Mouse (Mus musculus) kidney, postnatal 0 days (tissue): Measurements from ENCODE around the gene Adal. TPM values are rescaled to one million over a fixed set of nuclear protein-coding genes. Genes with fewer than 3 reads are reported as not detected.

ENCODE experiments used
- ATAC-seq: fragments of 200-750 bp; cut with Nextera tagmentation; replicated peaks from 2 replicates; pipeline ENCODE4 v1.8.0; 2017; ENCODE audit warnings: low read depth, moderate number of reproducible peaks, moderate TSS enrichment, moderate library complexity; ENCODE audit not compliant: low FRiP score
- DNase-seq: peaks from one replicate; pipeline ENCODE4 v3.0.0-alpha.2; 2016; ENCODE audit warnings: low spot score
- H3K27ac ChIP-seq: fragments of 300-500 bp; sonication (generic); 2 replicates; pipeline ENCODE4 v1.5.1; 2014; ENCODE audit warnings: mild to moderate bottlenecking
- H3K27me3 ChIP-seq: fragments of 300-500 bp; sonication (generic); 2 replicates; pipeline ENCODE4 v1.6.1; 2014; ENCODE audit warnings: low read length, mixed read lengths; ENCODE audit not compliant: insufficient read depth
- H3K36me3 ChIP-seq: fragments of 300-500 bp; sonication (generic); 2 replicates; pipeline ENCODE4 v1.6.1; 2014; ENCODE audit warnings: low read length, mixed read lengths; ENCODE audit not compliant: insufficient read depth
- H3K4me1 ChIP-seq: fragments of 300-500 bp; sonication (generic); replicated peaks from 2 replicates; pipeline ENCODE4 v1.6.1; 2014; ENCODE audit warnings: antibody characterized with exemption, low read length, mixed read lengths; ENCODE audit not compliant: insufficient read depth
- H3K4me2 ChIP-seq: fragments of 300-500 bp; sonication (generic); 2 replicates; pipeline ENCODE4 v1.6.1; 2014; ENCODE audit warnings: mild to moderate bottlenecking, low read length, moderate library complexity, mixed read lengths
- H3K4me3 ChIP-seq: fragments of 300-500 bp; sonication (generic); replicated peaks from 2 replicates; pipeline ENCODE4 v1.5.1; 2014; ENCODE audit warnings: low read depth, low read length
- H3K9ac ChIP-seq: fragments of 300-500 bp; sonication (generic); 2 replicates; pipeline ENCODE4 v1.6.1; 2014; ENCODE audit warnings: low read depth, low read length
- H3K9me3 ChIP-seq: fragments of 300-500 bp; sonication (generic); replicated peaks from 2 replicates; pipeline ENCODE4 v1.6.1; 2016; ENCODE audit warnings: low read length, inconsistent platforms, mixed read lengths
- CTCF ChIP-seq: IDR thresholded peaks from 2 replicates; pipeline ENCODE4 v1.5.1; 2016; ENCODE audit warnings: antibody characterized with exemption, low read depth, mild to moderate bottlenecking, moderate library complexity
- WGBS: fragments of 180-500 bp; shearing (Covaris S2); extraction: QIAGEN DNeasy Blood & Tissue Kit; methylation state at CpG from one replicate; pipeline ENCODE4 v1.1.7; 2014; 5-methylcytosine and 5-hydroxymethylcytosine counted together
- polyA plus RNA-seq: library from polyadenylated mRNA; unstranded; fragments of >200 nt; fragmentation: Nextera tagmentation; extraction: Ambion mirVana; gene quantifications from 2 replicates; pipeline ENCODE4 v1.2.1, GENCODE M21; 2015

The Adal gene
- polyA plus RNA-seq, 1 experiment from 2014 or later = 21.1 TPM

- H3K4me3 ChIP-seq = no peak overlapping the region
- 58% methylated on average over 1 of the region's 1 CpGs for WGBS
- no peak overlapping the region for H3K9ac ChIP-seq
- H3K27me3 ChIP-seq = no peaks in the 10 kb centered on the region
- H3K4me2 ChIP-seq = no peak overlapping the region
- no peak overlapping the region for H3K27ac ChIP-seq
- no peak for TF ChIP-seq CTCF
- no peak for ATAC-seq
- no peak for DNase-seq
- no peaks in the 10 kb centered on the region for H3K9me3 ChIP-seq
- no peaks in the 10 kb centered on the region for H3K4me1 ChIP-seq
- H3K36me3 ChIP-seq = no peaks in the 10 kb centered on the region
Observed at GRCm38 (mm10) chr2:121127536-121127935, 12.7 kb upstream of the Adal start.

DNA sequence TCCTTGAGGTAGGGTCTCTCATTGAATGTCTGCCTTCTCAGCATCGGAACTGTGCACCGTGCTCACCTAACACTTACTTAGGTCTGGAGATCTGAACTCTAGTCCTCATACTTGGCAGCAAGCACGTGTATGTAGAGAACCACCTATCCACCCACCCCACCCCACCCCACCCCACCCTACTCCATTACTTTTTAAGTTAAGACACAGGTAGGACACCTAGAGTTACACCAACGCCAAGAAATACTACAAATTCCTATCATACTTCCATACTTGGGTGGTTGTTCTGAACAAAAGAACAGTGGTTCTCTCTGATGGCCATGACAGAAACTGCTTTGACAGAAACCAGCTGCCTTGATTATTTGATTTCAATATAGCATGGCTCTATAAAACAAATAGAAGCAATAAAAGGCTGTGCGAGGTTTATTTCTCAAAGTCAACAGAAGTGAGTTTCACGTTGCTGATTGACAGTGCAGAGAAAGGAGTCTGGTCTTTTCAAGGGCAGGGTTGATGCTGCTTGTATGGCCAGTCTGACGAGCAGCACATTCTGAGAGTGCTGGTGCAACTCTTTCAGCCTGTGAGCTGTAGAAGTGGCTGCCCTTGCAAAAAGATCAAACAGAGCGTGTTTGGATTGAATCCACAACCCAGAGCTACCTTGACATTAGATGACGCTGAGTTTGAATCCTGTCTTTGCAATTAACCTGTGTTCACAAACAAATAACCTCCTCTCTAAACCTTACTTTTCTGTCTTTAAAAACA lies 11.2 kb upstream of the Adal start:
- Histone ChIP-seq H3K4me2 (no peak overlapping the region), H3K36me3 (no peaks in the 10 kb centered on the region), H3K27ac (no peak overlapping the region), H3K9ac (no peak overlapping the region), H3K4me1 (no peaks in the 10 kb centered on the region), H3K27me3 (no peaks in the 10 kb centered on the region), H3K4me3 (no peak overlapping the region), H3K9me3 (no peaks in the 10 kb centered on the region)
- ATAC-seq (no peak), DNase-seq (no peak)
- TF ChIP-seq CTCF = no peak
- WGBS = 53% methylated on average over 9 of the region's 9 CpGs

- no peak for DNase-seq
- no peaks in the 10 kb centered on the region for H3K27me3 ChIP-seq
- no peak for TF ChIP-seq CTCF
- H3K4me3 ChIP-seq = no peak overlapping the region
- no peaks in the 10 kb centered on the region for H3K4me1 ChIP-seq
- H3K4me2 ChIP-seq = no peak overlapping the region
- H3K9ac ChIP-seq = no peak overlapping the region
- no peaks in the 10 kb centered on the region for H3K36me3 ChIP-seq
- WGBS = 74% methylated on average over 1 of the region's 1 CpGs
- H3K9me3 ChIP-seq = no peaks in the 10 kb centered on the region
- ATAC-seq = no peak
- no peak overlapping the region for H3K27ac ChIP-seq
Observed at GRCm38 (mm10) chr2:121132822-121133221, 7.4 kb upstream of the Adal start.

DNA sequence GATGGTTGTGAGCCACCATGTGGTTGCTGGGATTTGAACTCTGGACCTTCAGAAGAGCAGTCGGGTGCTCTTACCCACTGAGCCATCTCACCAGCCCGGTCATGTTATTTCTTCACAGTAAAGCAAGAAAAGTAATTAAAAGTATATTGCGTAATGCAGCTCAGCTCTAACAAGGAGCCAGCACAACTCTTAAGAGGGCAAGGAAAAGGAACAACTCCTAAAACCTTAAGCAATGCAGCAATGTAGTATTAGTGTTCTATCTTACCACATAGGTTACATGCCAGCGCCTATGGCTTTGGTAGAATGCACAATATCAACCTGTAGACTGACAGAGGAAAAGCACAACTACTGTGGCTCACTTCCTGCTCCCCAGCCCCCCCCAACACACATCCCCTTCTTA lies 2.9 kb upstream of the Adal start:
- WGBS = 88% methylated on average over 4 of the region's 4 CpGs
- H3K9me3 ChIP-seq = no peaks in the 10 kb centered on the region
- no peaks in the 10 kb centered on the region for H3K36me3 ChIP-seq
- H3K9ac ChIP-seq = no peak overlapping the region
- H3K27me3 ChIP-seq = no peaks in the 10 kb centered on the region
- DNase-seq (no peak), ATAC-seq (no peak)
- H3K27ac ChIP-seq = no peak overlapping the region
- H3K4me3 ChIP-seq = no peak overlapping the region
- H3K4me1 ChIP-seq = 0 out of 2 replicates have a peak, but pooled peaks cover 5% of the 10 kb centered on the region
- no peak for TF ChIP-seq CTCF
- 0 out of 2 replicates have a peak overlapping the region, but pooled peaks have one; percentile 86 for H3K4me2 ChIP-seq

DNA sequence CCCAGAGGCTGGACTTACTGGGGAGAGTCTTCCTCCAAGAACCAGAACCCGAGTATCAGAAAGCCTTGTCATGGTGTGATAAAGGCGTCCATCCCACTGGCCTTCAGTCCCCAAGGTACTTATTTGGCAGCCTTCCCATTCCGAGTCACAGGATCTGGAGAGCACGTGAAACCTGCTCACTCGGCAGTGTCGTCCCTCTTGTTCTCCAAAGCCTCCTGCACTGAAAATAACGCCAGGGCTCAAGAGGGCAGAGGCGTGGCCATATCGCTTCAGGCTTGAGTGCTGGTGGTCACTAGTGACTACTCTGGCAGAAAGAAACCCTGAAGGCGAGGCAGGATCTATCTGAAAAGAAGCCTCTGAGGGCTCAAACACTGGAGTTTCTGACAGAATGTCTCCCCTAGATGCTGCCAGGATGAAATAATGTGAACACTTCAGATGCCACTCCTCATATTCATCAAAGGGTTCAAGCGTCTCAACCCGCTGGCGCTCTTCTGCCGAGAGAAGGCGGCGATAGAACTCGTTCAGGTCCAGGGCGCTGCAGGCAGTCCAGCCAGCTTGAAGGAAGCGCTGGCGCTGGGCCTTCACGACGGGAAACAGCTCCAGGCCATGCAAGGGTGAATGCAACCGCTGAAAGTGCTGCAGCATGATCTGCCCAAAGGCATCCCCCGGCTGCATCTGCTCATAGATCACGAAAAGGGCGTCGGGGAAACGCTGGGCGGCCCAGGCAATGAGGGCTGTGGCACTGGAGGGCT lies 786 bp upstream of the Adal start:
- 0 out of 2 replicates have a peak, but pooled peaks cover 2% of the 10 kb centered on the region for H3K36me3 ChIP-seq
- H3K9ac ChIP-seq = peak overlapping the region; percentile 84
- H3K27me3 ChIP-seq = no peaks in the 10 kb centered on the region
- peak overlapping the region; percentile 65 for H3K4me3 ChIP-seq
- no peak for TF ChIP-seq CTCF
- 0 out of 2 replicates have a peak, but pooled peaks cover 5% of the 10 kb centered on the region for H3K4me1 ChIP-seq
- 43% methylated on average over 29 of the region's 29 CpGs for WGBS
- DNase-seq (peak; percentile 47), ATAC-seq (peak; percentile 40)
- peak overlapping the region; percentile 86 for H3K4me2 ChIP-seq
- H3K27ac ChIP-seq = peak overlapping the region; percentile 98
- no peaks in the 10 kb centered on the region for H3K9me3 ChIP-seq

- H3K9me3 ChIP-seq = no peaks in the 10 kb centered on the region
- H3K4me2 ChIP-seq = peak overlapping the region; percentile 86
- H3K27ac ChIP-seq = peak overlapping the region; percentile 98
- no peaks in the 10 kb centered on the region for H3K27me3 ChIP-seq
- H3K9ac ChIP-seq = peak overlapping the region; percentile 84; the same call in 1 of the 2 replicates
- DNase-seq (peak; percentile 15), ATAC-seq (no peak)
- no peak for TF ChIP-seq CTCF
- H3K36me3 ChIP-seq = peaks cover 8% of the 10 kb centered on the region; the same call in 1 of the 2 replicates
- peak overlapping the region; percentile 65 for H3K4me3 ChIP-seq
- 65% methylated on average over 16 of the region's 16 CpGs for WGBS
- H3K4me1 ChIP-seq = 0 out of 2 replicates have a peak, but pooled peaks cover 5% of the 10 kb centered on the region
Observed at GRCm38 (mm10) chr2:121141216-121142035, 1.2 kb downstream of the Adal start.
